Mouse (Mus musculus): ENCODE results near the gene Map2k4.

GRCm38 (mm10) chr11:65769990-65770389 is 18.1 kb downstream of the Map2k4 start:
- TF ChIP-seq CTCF (IDR thresholded peaks at IDR 0.05; ENCODE audit: low read depth) (no peak), EP300 (IDR thresholded peaks at IDR 0.05; ENCODE audit: low read depth) (no peak)
